Mouse (Mus musculus) liver, adult 2 months (tissue): ENCODE data around the gene Sh3bp5. TPM values are rescaled to one million over a fixed set of nuclear protein-coding genes. Genes with fewer than 3 reads are reported as not detected.

Source experiments
- DNase-seq: peaks from one replicate; pipeline ENCODE4 v3.0.0-alpha.2; 2011; ENCODE audit warnings: low read depth, low spot score; ENCODE audit errors: extremely low read depth
- H3K27ac ChIP-seq: fragments of 200-500 bp; replicated peaks from 2 replicates; pipeline ENCODE4 v1.5.1; 2012; ENCODE audit warnings: low read depth, mild to moderate bottlenecking, control low read depth, inconsistent platforms, low read length; ENCODE audit not compliant: insufficient read depth
- H3K27me3 ChIP-seq: fragments of 200-500 bp; 2 replicates; pipeline ENCODE4 v1.6.1; 2012; ENCODE audit warnings: mild to moderate bottlenecking, moderate library complexity, low read length, inconsistent platforms; ENCODE audit not compliant: control insufficient read depth, insufficient read depth
- H3K36me3 ChIP-seq: fragments of 200-500 bp; 2 replicates; pipeline ENCODE4 v1.6.1; 2012; ENCODE audit warnings: low read length, inconsistent platforms; ENCODE audit not compliant: control insufficient read depth, insufficient read depth
- H3K4me1 ChIP-seq: fragments of 200-500 bp; 2 replicates; pipeline ENCODE4 v1.6.1; 2011; ENCODE audit warnings: low read length; ENCODE audit not compliant: control insufficient read depth, insufficient read depth
- H3K4me3 ChIP-seq: fragments of 200-500 bp; 2 replicates; pipeline ENCODE4 v1.5.1; 2011; ENCODE audit warnings: low read depth, mild to moderate bottlenecking, control low read depth, low read length, moderate library complexity; ENCODE audit not compliant: insufficient read depth
- H3K79me2 ChIP-seq: fragments of 200-500 bp; 2 replicates; pipeline ENCODE4 v1.6.1; 2012; ENCODE audit warnings: inconsistent platforms, mild to moderate bottlenecking, low read length, moderate library complexity; ENCODE audit not compliant: control insufficient read depth, insufficient read depth
- H3K9ac ChIP-seq: fragments of 200-500 bp; 2 replicates; pipeline ENCODE4 v1.6.1; 2012; ENCODE audit warnings: low read depth, mild to moderate bottlenecking, control low read depth, inconsistent platforms, low read length
- CTCF ChIP-seq: fragments of 200-500 bp; IDR thresholded peaks from 2 replicates; pipeline ENCODE4 v1.5.1; 2011; ENCODE audit warnings: low read depth, low read length, control low read depth
- POLR2A ChIP-seq: fragments of 200-500 bp; IDR thresholded peaks from 2 replicates; pipeline ENCODE4 v1.6.1; 2011; ENCODE audit warnings: low read length, control low read depth; ENCODE audit not compliant: insufficient read depth; ENCODE audit errors: extremely low read depth
- WGBS: fragments of 180-500 bp; shearing (Covaris S2); methylation state at CpG from one replicate; pipeline ENCODE4 v1.1.7; 2018; 5-methylcytosine and 5-hydroxymethylcytosine counted together
- polyA plus RNA-seq: library from polyadenylated mRNA; depleted of rRNA; stranded (reverse); fragments of >200 nt; gene quantifications from 2 replicates; pipeline ENCODE4 v1.2.3, GENCODE M21; 2012
- total RNA-seq: library from RNA; depleted of rRNA; stranded (reverse); fragments of >200 nt; gene quantifications from 2 replicates; pipeline ENCODE4 v1.2.3, GENCODE M21; 2014

Sh3bp5 gene
- total and polyA plus RNA-seq, 2 experiments: 22.6 to 37.1 TPM

GRCm38 (mm10) chr14:31416835-31417549 lies 18.9 kb downstream of the Sh3bp5 start:
- peak overlapping the region; percentile 10 for H3K9ac ChIP-seq
- no peaks in the 10 kb centered on the region for H3K36me3 ChIP-seq
- DNase-seq: peak; percentile 55
- H3K4me1 ChIP-seq: peaks cover 45% of the 10 kb centered on the region
- TF ChIP-seq CTCF (no peak), POLR2A (no peak)
- peaks cover 62% of the 10 kb centered on the region for H3K79me2 ChIP-seq
- peak overlapping the region; percentile 61 for H3K27ac ChIP-seq
- WGBS: 31% methylated on average over 16 of the region's 16 CpGs
- H3K4me3 ChIP-seq: no peak overlapping the region
- no peaks in the 10 kb centered on the region for H3K27me3 ChIP-seq

- Histone ChIP-seq H3K4me3 (no peak overlapping the region), H3K79me2 (peaks cover 64% of the 10 kb centered on the region), H3K27ac (peak overlapping the region; percentile 61), H3K27me3 (no peaks in the 10 kb centered on the region), H3K36me3 (no peaks in the 10 kb centered on the region), H3K9ac (no peak overlapping the region; the same call in 1 of the 2 replicates), H3K4me1 (peaks cover 40% of the 10 kb centered on the region)
- no peak for DNase-seq
- no peak for TF ChIP-seq POLR2A
- WGBS: 83% methylated on average over 3 of the region's 3 CpGs
Measured at GRCm38 (mm10) chr14:31416411-31416810, 19.5 kb downstream of the Sh3bp5 start.

- Histone ChIP-seq H3K36me3 (peaks cover 2% of the 10 kb centered on the region; the same call in 1 of the 2 replicates), H3K9ac (0 out of 2 replicates have a peak overlapping the region, but pooled peaks have one; percentile 6), H3K79me2 (peaks cover 56% of the 10 kb centered on the region), H3K4me1 (peaks cover 34% of the 10 kb centered on the region), H3K27me3 (no peaks in the 10 kb centered on the region), H3K27ac (peak overlapping the region; percentile 38), H3K4me3 (no peak overlapping the region)
- TF ChIP-seq CTCF (no peak), POLR2A (no peak)
- DNase-seq: no peak
- WGBS: 68% methylated on average over 7 of the region's 7 CpGs
Measured at GRCm38 (mm10) chr14:31414967-31415376, 20.9 kb downstream of the Sh3bp5 start.

GRCm38 (mm10) chr14:31414235-31414966 lies 21.5 kb downstream of the Sh3bp5 start:
- H3K4me3 ChIP-seq: no peak overlapping the region
- 74% methylated on average over 10 of the region's 10 CpGs for WGBS
- no peak overlapping the region for H3K9ac ChIP-seq
- peaks cover 53% of the 10 kb centered on the region for H3K79me2 ChIP-seq
- peak overlapping the region; percentile 23 for H3K27ac ChIP-seq
- peaks cover 39% of the 10 kb centered on the region for H3K4me1 ChIP-seq
- peaks cover 2% of the 10 kb centered on the region; the same call in 1 of the 2 replicates for H3K36me3 ChIP-seq
- no peak for DNase-seq
- no peaks in the 10 kb centered on the region for H3K27me3 ChIP-seq
- no peak for TF ChIP-seq CTCF
- no peak for TF ChIP-seq POLR2A

GRCm38 (mm10) chr14:31413475-31414086 lies 22.3 kb downstream of the Sh3bp5 start:
- DNase-seq: no peak
- Histone ChIP-seq H3K36me3 (peaks cover 2% of the 10 kb centered on the region; the same call in 1 of the 2 replicates), H3K9ac (no peak overlapping the region), H3K27ac (peak overlapping the region; percentile 46), H3K79me2 (peaks cover 50% of the 10 kb centered on the region), H3K27me3 (no peaks in the 10 kb centered on the region), H3K4me1 (peaks cover 43% of the 10 kb centered on the region), H3K4me3 (no peak overlapping the region)
- 60% methylated on average over 6 of the region's 6 CpGs for WGBS
- no peak for TF ChIP-seq CTCF
- no peak for TF ChIP-seq POLR2A
